Mouse (Mus musculus): Measurements from ENCODE around the gene F2r. TPM values are rescaled to one million over a fixed set of nuclear protein-coding genes. Genes with fewer than 3 reads are reported as not detected.

Gene F2r
- polyA plus RNA-seq, 1 experiment, result 8.7 TPM

DNA sequence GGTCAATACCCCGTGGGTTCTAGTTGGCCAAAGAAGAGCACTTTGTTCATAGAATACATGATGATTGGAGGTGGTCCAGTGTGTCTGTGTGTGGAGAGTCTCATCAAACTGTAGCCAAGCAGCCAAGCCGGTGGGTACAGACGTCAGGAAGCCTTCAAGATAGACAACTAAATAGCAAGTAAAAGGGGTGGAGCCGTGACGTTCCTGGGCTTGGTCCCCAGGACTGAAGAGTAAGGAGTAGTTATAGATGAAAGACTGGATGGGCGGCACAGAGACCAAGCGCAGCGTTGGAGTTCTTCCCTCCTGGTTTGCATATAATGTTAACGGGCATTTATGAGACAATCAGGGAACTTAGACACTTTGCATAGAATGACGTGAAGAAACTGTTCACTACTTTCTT, 6.0 kb downstream of the F2r start:
- 84% methylated on average over 10 of the region's 10 CpGs for WGBS
- Histone ChIP-seq H3K4me1 (ENCODE audit: control insufficient read depth, insufficient read depth, low read length) (no peaks in the 10 kb centered on the region), H3K27ac (ENCODE audit: control insufficient read depth, insufficient read depth, low read depth, low read length, poor library complexity) (no peak overlapping the region), H3K4me3 (replicated peaks; ENCODE audit: control insufficient read depth, low read depth, low read length) (no peak overlapping the region)
- TF ChIP-seq CTCF (IDR thresholded peaks at IDR 0.05; ENCODE audit: control insufficient read depth, insufficient read depth, low read length) (no peak), POLR2A (IDR thresholded peaks at IDR 0.05; ENCODE audit: borderline replicate concordance, control insufficient read depth, low read depth, low read length) (no peak)

DNA sequence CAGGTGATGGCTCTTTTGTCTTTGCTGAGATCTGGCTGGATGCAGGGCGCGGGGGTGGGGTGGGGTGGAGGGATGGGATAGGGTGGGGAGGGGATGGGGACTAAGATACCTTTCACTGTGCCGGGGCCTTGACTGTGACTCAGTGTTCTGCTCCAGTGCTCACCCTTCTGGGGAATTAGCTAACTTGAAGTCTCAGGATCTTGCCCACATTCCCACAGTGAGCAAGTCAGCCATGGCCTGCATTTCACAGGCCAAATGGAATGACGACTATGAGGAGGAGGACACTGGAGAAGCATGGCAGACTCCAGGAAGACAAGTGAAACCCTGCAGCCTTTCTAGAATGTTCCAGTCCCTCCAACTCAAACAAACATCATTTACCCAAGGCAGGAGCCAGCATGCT, 6.5 kb downstream of the F2r start:
- no peak overlapping the region for H3K4me3 ChIP-seq (replicated peaks; ENCODE audit: control insufficient read depth, low read depth, low read length)
- H3K4me1 ChIP-seq (ENCODE audit: control insufficient read depth, insufficient read depth, low read length), result no peaks in the 10 kb centered on the region
- TF ChIP-seq POLR2A (IDR thresholded peaks at IDR 0.05; ENCODE audit: borderline replicate concordance, control insufficient read depth, low read depth, low read length), result no peak
- WGBS, result 92% methylated on average over 4 of the region's 4 CpGs
- H3K27ac ChIP-seq (ENCODE audit: control insufficient read depth, insufficient read depth, low read depth, low read length, poor library complexity), result no peak overlapping the region

DNA sequence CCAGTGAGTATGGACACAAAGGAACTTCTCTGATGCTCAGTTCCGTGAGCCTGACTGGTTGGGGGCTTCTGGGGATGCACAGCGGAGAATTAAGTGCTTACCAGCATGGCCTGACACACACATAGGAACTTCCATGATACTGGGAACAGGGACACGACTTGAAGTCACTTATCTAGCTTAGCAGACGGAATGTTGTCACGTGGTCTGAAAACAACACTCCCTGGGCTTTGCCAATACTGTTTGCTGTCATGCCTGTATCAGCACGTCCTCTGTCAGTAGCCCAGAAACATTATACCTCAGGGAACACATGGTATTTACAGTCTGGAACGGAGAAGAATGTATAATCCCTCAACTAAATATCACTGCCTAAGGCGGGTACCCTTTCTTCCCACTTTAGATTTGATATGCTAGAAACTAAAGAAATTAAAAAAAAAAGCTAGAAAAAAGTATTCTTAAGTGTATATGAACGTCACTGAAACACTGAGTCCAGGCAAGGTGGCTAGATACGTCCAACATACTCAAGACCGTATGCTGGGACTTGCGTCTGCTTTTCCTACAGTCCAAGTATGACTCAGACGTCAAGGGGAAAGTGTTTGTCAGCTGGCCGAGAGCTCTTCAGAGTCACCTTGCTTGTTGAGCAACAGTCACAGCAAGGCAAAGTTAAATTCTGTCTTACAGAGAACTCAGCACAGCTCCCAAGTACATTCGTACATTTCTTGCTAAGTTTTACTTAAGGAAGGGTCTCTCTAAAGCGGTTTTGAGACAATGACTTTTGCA, 7.3 kb downstream of the F2r start:
- no peaks in the 10 kb centered on the region for H3K4me1 ChIP-seq (ENCODE audit: control insufficient read depth, insufficient read depth, low read length)
- H3K27ac ChIP-seq (ENCODE audit: control insufficient read depth, insufficient read depth, low read depth, low read length, poor library complexity), result no peak overlapping the region
- H3K4me3 ChIP-seq (replicated peaks; ENCODE audit: control insufficient read depth, low read depth, low read length), result no peak overlapping the region
- WGBS, result 75% methylated on average over 16 of the region's 16 CpGs
- TF ChIP-seq POLR2A (IDR thresholded peaks at IDR 0.05; ENCODE audit: borderline replicate concordance, control insufficient read depth, low read depth, low read length) (no peak), CTCF (IDR thresholded peaks at IDR 0.05; ENCODE audit: control insufficient read depth, insufficient read depth, low read length) (no peak)

DNA sequence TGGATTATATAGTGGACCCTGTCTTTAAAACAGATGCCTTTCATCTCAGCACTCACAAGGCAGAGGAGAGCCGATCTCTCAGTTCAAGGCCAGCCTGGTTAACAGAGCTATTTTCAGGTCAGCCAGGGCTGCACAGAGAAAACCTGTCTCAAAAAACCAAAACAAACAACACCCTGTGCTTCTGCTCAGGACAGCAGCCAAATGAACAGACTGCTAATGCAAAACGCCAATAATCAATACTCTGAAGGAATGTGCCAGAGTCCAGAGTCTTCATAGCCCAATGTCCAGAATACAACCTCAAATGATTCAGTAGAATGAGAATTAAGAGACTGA, 9.2 kb downstream of the F2r start:
- Histone ChIP-seq H3K4me3 (replicated peaks; ENCODE audit: control insufficient read depth, low read depth, low read length) (no peak overlapping the region), H3K4me1 (ENCODE audit: control insufficient read depth, insufficient read depth, low read length) (no peaks in the 10 kb centered on the region), H3K27ac (ENCODE audit: control insufficient read depth, insufficient read depth, low read depth, low read length, poor library complexity) (no peak overlapping the region)
- TF ChIP-seq CTCF (IDR thresholded peaks at IDR 0.05; ENCODE audit: control insufficient read depth, insufficient read depth, low read length), result no peak
- WGBS, result 84% methylated on average over 2 of the region's 2 CpGs

DNA sequence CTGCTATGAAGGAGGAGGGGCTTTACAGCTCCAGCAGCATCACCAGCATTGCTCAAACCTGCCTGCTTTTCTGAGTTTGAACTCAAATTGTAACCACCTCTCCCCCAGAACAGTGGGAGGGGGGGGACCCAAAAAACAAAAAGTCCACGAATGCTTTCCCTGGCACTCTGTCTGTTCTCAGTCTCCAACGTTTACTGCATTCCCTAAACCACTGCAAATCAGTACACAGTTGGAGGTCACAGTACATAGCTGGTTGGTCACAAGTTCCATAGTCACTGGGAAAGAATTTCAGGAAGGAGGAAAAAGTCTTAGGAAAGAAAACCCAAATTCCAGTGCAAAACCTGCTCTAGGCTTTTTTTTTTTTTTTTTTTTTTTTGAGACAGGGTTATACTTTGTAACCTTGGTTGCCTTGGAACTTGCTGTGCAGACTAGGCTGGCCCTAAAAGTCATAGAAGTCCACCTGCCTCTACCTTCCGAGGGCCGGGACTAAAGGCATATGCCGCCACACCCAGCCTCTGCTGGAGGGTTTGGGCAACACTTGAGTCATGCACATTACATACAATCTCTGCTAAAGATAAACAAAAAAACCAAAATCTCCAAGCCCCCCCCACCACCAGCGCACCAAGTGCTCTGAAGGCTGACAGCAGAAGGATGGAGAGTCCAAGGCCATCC, 9.7 kb downstream of the F2r start:
- Histone ChIP-seq H3K4me3 (replicated peaks; ENCODE audit: control insufficient read depth, low read depth, low read length) (no peak overlapping the region), H3K27ac (ENCODE audit: control insufficient read depth, insufficient read depth, low read depth, low read length, poor library complexity) (no peak overlapping the region), H3K4me1 (ENCODE audit: control insufficient read depth, insufficient read depth, low read length) (no peaks in the 10 kb centered on the region)
- TF ChIP-seq POLR2A (IDR thresholded peaks at IDR 0.05; ENCODE audit: borderline replicate concordance, control insufficient read depth, low read depth, low read length) (no peak), CTCF (IDR thresholded peaks at IDR 0.05; ENCODE audit: control insufficient read depth, insufficient read depth, low read length) (no peak)
- 78% methylated on average over 6 of the region's 6 CpGs for WGBS

DNA sequence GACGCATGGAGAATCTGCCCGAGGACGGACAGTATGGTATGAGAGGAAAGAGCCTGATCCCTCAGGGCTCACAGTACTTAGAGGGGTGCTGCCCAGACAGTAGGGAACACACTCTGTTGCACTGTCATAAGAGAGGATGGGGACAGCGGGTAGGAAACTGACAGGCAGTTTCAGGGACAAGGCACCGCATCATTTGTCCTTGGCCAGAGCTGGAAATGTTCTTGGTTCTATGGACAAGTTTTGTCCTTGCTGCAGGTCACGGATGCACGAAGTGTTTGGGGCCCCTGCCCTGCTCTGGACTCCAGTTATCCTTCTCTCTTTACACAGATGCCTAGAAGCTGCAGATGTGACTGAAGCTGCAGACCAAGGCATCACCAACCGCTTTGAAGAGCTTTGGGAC, 11.3 kb downstream of the F2r start:
- WGBS, result 91% methylated on average over 8 of the region's 8 CpGs
- Histone ChIP-seq H3K27ac (ENCODE audit: control insufficient read depth, insufficient read depth, low read depth, low read length, poor library complexity) (no peak overlapping the region), H3K4me1 (ENCODE audit: control insufficient read depth, insufficient read depth, low read length) (no peaks in the 10 kb centered on the region), H3K4me3 (replicated peaks; ENCODE audit: control insufficient read depth, low read depth, low read length) (no peak overlapping the region)
- no peak for TF ChIP-seq CTCF (IDR thresholded peaks at IDR 0.05; ENCODE audit: control insufficient read depth, insufficient read depth, low read length)
- no peak for TF ChIP-seq POLR2A (IDR thresholded peaks at IDR 0.05; ENCODE audit: borderline replicate concordance, control insufficient read depth, low read depth, low read length)

DNA sequence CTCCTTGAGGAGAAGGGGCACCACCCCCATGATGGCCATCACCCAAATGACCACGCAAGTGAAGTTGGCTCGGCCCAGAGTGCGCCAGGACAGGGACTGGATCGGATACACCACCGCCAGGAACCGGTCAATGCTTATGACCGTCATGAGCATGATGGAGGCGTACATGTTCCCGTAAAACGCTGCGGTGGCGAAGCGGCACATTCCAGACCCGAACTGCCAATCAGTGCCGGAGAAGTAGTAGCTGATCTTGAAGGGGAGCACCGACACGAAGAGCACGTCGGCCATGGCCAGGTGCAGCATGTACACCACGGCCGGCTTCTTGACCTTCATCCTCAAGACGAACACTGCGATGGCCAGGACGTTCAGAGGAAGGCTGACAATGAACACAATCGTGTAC, 14.0 kb downstream of the F2r start:
- TF ChIP-seq CTCF (IDR thresholded peaks at IDR 0.05; ENCODE audit: control insufficient read depth, insufficient read depth, low read length) (no peak), POLR2A (IDR thresholded peaks at IDR 0.05; ENCODE audit: borderline replicate concordance, control insufficient read depth, low read depth, low read length) (no peak)
- Histone ChIP-seq H3K27ac (ENCODE audit: control insufficient read depth, insufficient read depth, low read depth, low read length, poor library complexity) (no peak overlapping the region), H3K4me3 (replicated peaks; ENCODE audit: control insufficient read depth, low read depth, low read length) (no peak overlapping the region), H3K4me1 (ENCODE audit: control insufficient read depth, insufficient read depth, low read length) (no peaks in the 10 kb centered on the region)
- 95% methylated on average over 25 of the region's 25 CpGs for WGBS

DNA sequence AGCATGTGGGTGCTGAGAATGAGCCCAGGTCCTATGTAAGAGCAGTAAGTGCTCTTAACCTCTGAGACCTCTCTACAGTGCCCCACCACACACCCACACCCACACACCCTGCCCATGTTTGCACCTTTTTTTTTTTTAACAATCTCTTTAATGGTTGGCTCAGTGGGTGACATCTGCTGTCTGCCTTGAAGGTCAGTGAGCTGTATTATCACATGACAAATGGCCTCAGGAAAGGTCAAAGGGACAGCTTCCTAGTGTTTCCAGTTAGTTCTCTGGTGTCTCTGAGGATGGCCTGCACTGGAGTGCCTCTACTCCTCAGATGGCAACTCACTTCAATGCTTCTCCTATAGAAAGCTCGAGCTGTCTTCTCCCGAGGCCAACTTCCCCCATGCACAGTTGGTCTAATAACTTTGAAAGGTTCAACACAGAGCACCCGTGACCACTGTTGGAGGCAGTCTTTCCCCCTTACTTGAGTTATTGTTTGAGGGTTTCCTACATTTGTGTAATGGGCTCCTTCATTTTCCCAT, 18.4 kb downstream of the F2r start:
- Histone ChIP-seq H3K4me1 (ENCODE audit: control insufficient read depth, insufficient read depth, low read length) (no peaks in the 10 kb centered on the region), H3K27ac (ENCODE audit: control insufficient read depth, insufficient read depth, low read depth, low read length, poor library complexity) (no peak overlapping the region), H3K4me3 (replicated peaks; ENCODE audit: control insufficient read depth, low read depth, low read length) (no peak overlapping the region)
- 56% methylated on average over 3 of the region's 3 CpGs for WGBS
- no peak for TF ChIP-seq CTCF (IDR thresholded peaks at IDR 0.05; ENCODE audit: control insufficient read depth, insufficient read depth, low read length)
- TF ChIP-seq POLR2A (IDR thresholded peaks at IDR 0.05; ENCODE audit: borderline replicate concordance, control insufficient read depth, low read depth, low read length), result no peak
